Mouse (Mus musculus): ENCODE data around the gene Syt14. TPM values are rescaled to one million over a fixed set of nuclear protein-coding genes. Genes with fewer than 3 reads are reported as not detected.

Syt14 gene
- total and polyA plus RNA-seq, 2 experiments from 2014 or later, result 5.6 to 11.8 TPM

GRCm38 (mm10) chr1:192853988-192854818, 181.4 kb downstream of the Syt14 start:
- no peaks in the 10 kb centered on the region; the same call in 1 of the 2 replicates for H3K36me3 ChIP-seq (ENCODE audit: insufficient read depth, low read length)
- ATAC-seq (ENCODE audit: low FRiP score) (0 out of 2 replicates have a peak, but pooled peaks have one; percentile 20), DNase-seq (ENCODE audit: low spot score) (no peak)
- no peak for TF ChIP-seq CTCF (IDR thresholded peaks at IDR 0.05)
- peak overlapping the region; percentile 85; the same call in 1 of the 2 replicates for H3K27ac ChIP-seq (ENCODE audit: low read depth, low read length)
- WGBS, result 7% methylated on average over 19 of the region's 19 CpGs
- no peaks in the 10 kb centered on the region for H3K27me3 ChIP-seq (ENCODE audit: insufficient read depth, low read length)
- H3K4me3 ChIP-seq (ENCODE audit: low read depth, low read length), result peak overlapping the region; percentile 88
- H3K9ac ChIP-seq (replicated peaks; ENCODE audit: low read length, poor library complexity, severe bottlenecking), result peak overlapping the region; percentile 89
- peak overlapping the region; percentile 94 for H3K4me2 ChIP-seq (ENCODE audit: low read depth, low read length, poor library complexity, severe bottlenecking)
- peaks cover 17% of the 10 kb centered on the region for H3K4me1 ChIP-seq (ENCODE audit: insufficient read depth, low read length)
- H3K9me3 ChIP-seq (ENCODE audit: low read length), result no peaks in the 10 kb centered on the region

GRCm38 (mm10) chr1:192853429-192853828, 182.1 kb downstream of the Syt14 start:
- no peak overlapping the region for H3K27ac ChIP-seq (ENCODE audit: low read depth, low read length)
- H3K4me3 ChIP-seq (ENCODE audit: low read depth, low read length), result peak overlapping the region; percentile 88
- H3K4me1 ChIP-seq (ENCODE audit: insufficient read depth, low read length), result peaks cover 17% of the 10 kb centered on the region

GRCm38 (mm10) chr1:192852047-192852446, 183.5 kb downstream of the Syt14 start:
- no peaks in the 10 kb centered on the region for H3K9me3 ChIP-seq (ENCODE audit: low read length)
- no peak for TF ChIP-seq CTCF (IDR thresholded peaks at IDR 0.05)
- H3K36me3 ChIP-seq (ENCODE audit: insufficient read depth, low read length), result peaks cover 17% of the 10 kb centered on the region
- H3K9ac ChIP-seq (replicated peaks; ENCODE audit: low read length, poor library complexity, severe bottlenecking), result no peak overlapping the region
- ATAC-seq (ENCODE audit: low FRiP score) (no peak), DNase-seq (ENCODE audit: low spot score) (no peak)
- peaks cover 17% of the 10 kb centered on the region for H3K4me1 ChIP-seq (ENCODE audit: insufficient read depth, low read length)
- peak overlapping the region; percentile 36 for H3K4me2 ChIP-seq (ENCODE audit: low read depth, low read length, poor library complexity, severe bottlenecking)
- no peak overlapping the region for H3K27ac ChIP-seq (ENCODE audit: low read depth, low read length)
- H3K4me3 ChIP-seq (ENCODE audit: low read depth, low read length), result no peak overlapping the region
- H3K27me3 ChIP-seq (ENCODE audit: insufficient read depth, low read length), result no peaks in the 10 kb centered on the region

More at GRCm38 (mm10) chr1:192853429-192853828, 182.1 kb downstream of the Syt14 start:
- no peaks in the 10 kb centered on the region for H3K27me3 ChIP-seq (ENCODE audit: insufficient read depth, low read length)
- no peak overlapping the region for H3K9ac ChIP-seq (replicated peaks; ENCODE audit: low read length, poor library complexity, severe bottlenecking)
- TF ChIP-seq CTCF (IDR thresholded peaks at IDR 0.05), result no peak
- no peak for ATAC-seq (ENCODE audit: low FRiP score)
- no peaks in the 10 kb centered on the region for H3K9me3 ChIP-seq (ENCODE audit: low read length)
- peak overlapping the region; percentile 94 for H3K4me2 ChIP-seq (ENCODE audit: low read depth, low read length, poor library complexity, severe bottlenecking)
- WGBS, result 63% methylated on average over 2 of the region's 2 CpGs
- DNase-seq (ENCODE audit: low spot score), result no peak
- H3K36me3 ChIP-seq (ENCODE audit: insufficient read depth, low read length), result peaks cover 5% of the 10 kb centered on the region; the same call in 1 of the 2 replicates

GRCm38 (mm10) chr1:192851640-192852039, 183.9 kb downstream of the Syt14 start:
- Histone ChIP-seq H3K27me3 (ENCODE audit: insufficient read depth, low read length) (no peaks in the 10 kb centered on the region), H3K4me2 (ENCODE audit: low read depth, low read length, poor library complexity, severe bottlenecking) (peak overlapping the region; percentile 36), H3K9ac (replicated peaks; ENCODE audit: low read length, poor library complexity, severe bottlenecking) (0 out of 2 replicates have a peak overlapping the region, but pooled peaks have one; percentile 14), H3K27ac (ENCODE audit: low read depth, low read length) (no peak overlapping the region), H3K9me3 (ENCODE audit: low read length) (no peaks in the 10 kb centered on the region), H3K4me3 (ENCODE audit: low read depth, low read length) (no peak overlapping the region), H3K4me1 (ENCODE audit: insufficient read depth, low read length) (peaks cover 17% of the 10 kb centered on the region), H3K36me3 (ENCODE audit: insufficient read depth, low read length) (peaks cover 21% of the 10 kb centered on the region)
- DNase-seq (ENCODE audit: low spot score) (peak; percentile 78), ATAC-seq (ENCODE audit: low FRiP score) (peak; percentile 21; the same call in 1 of the 2 replicates)
- WGBS, result 3% methylated on average over 6 of the region's 6 CpGs
- TF ChIP-seq CTCF (IDR thresholded peaks at IDR 0.05), result no peak

GRCm38 (mm10) chr1:192851126-192851525, 184.4 kb downstream of the Syt14 start:
- no peak for DNase-seq (ENCODE audit: low spot score)
- no peak overlapping the region for H3K4me3 ChIP-seq (ENCODE audit: low read depth, low read length)
- H3K9ac ChIP-seq (replicated peaks; ENCODE audit: low read length, poor library complexity, severe bottlenecking), result 0 out of 2 replicates have a peak overlapping the region, but pooled peaks have one; percentile 24

GRCm38 (mm10) chr1:192849616-192850015, 186.0 kb downstream of the Syt14 start:
- Histone ChIP-seq H3K4me1 (ENCODE audit: insufficient read depth, low read length) (peaks cover 17% of the 10 kb centered on the region), H3K36me3 (ENCODE audit: insufficient read depth, low read length) (peaks cover 24% of the 10 kb centered on the region), H3K9me3 (ENCODE audit: low read length) (no peaks in the 10 kb centered on the region), H3K4me2 (ENCODE audit: low read depth, low read length, poor library complexity, severe bottlenecking) (no peak overlapping the region), H3K9ac (replicated peaks; ENCODE audit: low read length, poor library complexity, severe bottlenecking) (no peak overlapping the region), H3K4me3 (ENCODE audit: low read depth, low read length) (no peak overlapping the region), H3K27me3 (ENCODE audit: insufficient read depth, low read length) (no peaks in the 10 kb centered on the region), H3K27ac (ENCODE audit: low read depth, low read length) (no peak overlapping the region)
- 90% methylated on average over 5 of the region's 5 CpGs for WGBS
- TF ChIP-seq CTCF (IDR thresholded peaks at IDR 0.05), result no peak
- ATAC-seq (ENCODE audit: low FRiP score), result no peak
- no peak for DNase-seq (ENCODE audit: low spot score)

More at GRCm38 (mm10) chr1:192851126-192851525, 184.4 kb downstream of the Syt14 start:
- 2% methylated on average over 2 of the region's 2 CpGs for WGBS
- H3K9me3 ChIP-seq (ENCODE audit: low read length), result no peaks in the 10 kb centered on the region
- peaks cover 24% of the 10 kb centered on the region for H3K36me3 ChIP-seq (ENCODE audit: insufficient read depth, low read length)
- H3K27ac ChIP-seq (ENCODE audit: low read depth, low read length), result no peak overlapping the region
- ATAC-seq (ENCODE audit: low FRiP score), result no peak
- H3K4me1 ChIP-seq (ENCODE audit: insufficient read depth, low read length), result peaks cover 17% of the 10 kb centered on the region
- H3K27me3 ChIP-seq (ENCODE audit: insufficient read depth, low read length), result no peaks in the 10 kb centered on the region
- H3K4me2 ChIP-seq (ENCODE audit: low read depth, low read length, poor library complexity, severe bottlenecking), result peak overlapping the region; percentile 36
- no peak for TF ChIP-seq CTCF (IDR thresholded peaks at IDR 0.05)
